In genomic region chr12:7777220-7778055, GRCm38 (mm10) we compare ENCODE assay signal across 9 mouse cellular contexts.
DNase-seq lines count a peak whose midpoint lies in the region; ATAC-seq and TF ChIP-seq lines count a peak whose summit lies in the region.
"Had no signal": no experiment of that assay in that cellular context is flagged by ENCODE, and none has a peak within 500 bp of the region (broad histone marks: within the 10 kb centered on the region; RNA-seq: fewer than 3 reads in every experiment).

No protein-coding gene starts in this region.

- no peak for TF ChIP-seq EP300 in liver, embryonic 14.5 days (IDR thresholded peaks at IDR 0.05; ENCODE audit: low read depth)

- WGBS in heart, embryonic 14.5 days, result 52% methylated on average over 10 of the region's 10 CpGs
- 41% methylated on average over 10 of the region's 10 CpGs for WGBS in liver, embryonic 14.5 days (ENCODE audit: insufficient replicate concordance)

- H3K27me3 ChIP-seq in heart, embryonic 14.5 days (ENCODE audit: control insufficient read depth, insufficient read depth, low read length), result no peaks in the 10 kb centered on the region
- H3K27me3 ChIP-seq in liver, embryonic 14.5 days (ENCODE audit: control insufficient read depth, insufficient read depth, low read length), result no peaks in the 10 kb centered on the region
- H3K27me3 ChIP-seq: embryonic facial prominence, embryonic 12.5 days had no signal

- H3K9me3 ChIP-seq in heart, embryonic 14.5 days (ENCODE audit: control insufficient read depth, low read length), result no peaks in the 10 kb centered on the region
- no peaks in the 10 kb centered on the region for H3K9me3 ChIP-seq in liver, embryonic 14.5 days (ENCODE audit: control insufficient read depth, low read length)
- H3K9me3 ChIP-seq: embryonic facial prominence, embryonic 12.5 days had no signal

- ATAC-seq in heart, embryonic 14.5 days (ENCODE audit: insufficient number of reproducible peaks, insufficient read depth, low FRiP score, low read depth), result no peak
- no peak for ATAC-seq in liver, embryonic 14.5 days (ENCODE audit: insufficient read depth)
- no peak for ATAC-seq in megakaryocyte, adult 5-6 weeks (ENCODE audit: poor library complexity, severe bottlenecking)

- peak; percentile 57 for TF ChIP-seq CTCF in liver, embryonic 14.5 days (IDR thresholded peaks at IDR 0.05; ENCODE audit: low read depth)

- H3K4me2 ChIP-seq in heart, embryonic 14.5 days (ENCODE audit: low read length), result peak overlapping the region; percentile 37; the same call in 1 of the 2 replicates
- H3K4me2 ChIP-seq in liver, embryonic 14.5 days (ENCODE audit: low read depth), result no peak overlapping the region
- H3K4me2 ChIP-seq: embryonic facial prominence, embryonic 12.5 days had no signal

- H3K4me1 ChIP-seq in heart, embryonic 14.5 days (ENCODE audit: control insufficient read depth in 2 of 2, insufficient read depth in 2 of 2, low read length in 2 of 2), result 0 out of 4 replicates have a peak, but pooled peaks cover 0 to 2% of the 10 kb centered on the region in 2 experiments
- no peaks in the 10 kb centered on the region for H3K4me1 ChIP-seq in liver, embryonic 14.5 days (replicated peaks; ENCODE audit: control insufficient read depth in 2 of 2, insufficient read depth in 2 of 2, low read length in 1 of 2)

- no peaks in the 10 kb centered on the region for H3K36me3 ChIP-seq in heart, embryonic 14.5 days (ENCODE audit: control insufficient read depth, insufficient read depth, low read length)
- H3K36me3 ChIP-seq in liver, embryonic 14.5 days (replicated peaks; ENCODE audit: control insufficient read depth, insufficient read depth, low read depth), result no peaks in the 10 kb centered on the region
- H3K36me3 ChIP-seq: embryonic facial prominence, embryonic 12.5 days had no signal

- H3K27ac ChIP-seq in heart, embryonic 14.5 days (replicated peaks in 1 of 2; ENCODE audit: control insufficient read depth in 1 of 2, insufficient read depth in 1 of 2, low read depth in 2 of 2, low read length in 2 of 2), result no peak overlapping the region
- no peak overlapping the region for H3K27ac ChIP-seq in liver, embryonic 14.5 days
- H3K27ac ChIP-seq: embryonic facial prominence, embryonic 12.5 days had no signal

- no peak overlapping the region for H3K9ac ChIP-seq in heart, embryonic 14.5 days (ENCODE audit: low read length)
- no peak overlapping the region for H3K9ac ChIP-seq in liver, embryonic 14.5 days (replicated peaks)
- H3K9ac ChIP-seq: embryonic facial prominence, embryonic 12.5 days had no signal

- DNase-seq in 3134 (ENCODE audit: extremely low read depth, insufficient read length, low spot score) (peak; percentile 14), NIH3T3 (ENCODE audit: low read depth) (peak; percentile 83)
- peak; percentile 92 for DNase-seq in embryo, embryonic 10.5 days (ENCODE audit: low spot score)
- peak; percentile 60 for DNase-seq in kidney, postnatal 10 days
- DNase-seq in liver, embryonic 14.5 days (ENCODE audit: low read depth in 3 of 3, low spot score in 3 of 3), result peak; percentile 0 to 9 (median 2)
- peak; percentile 71 for DNase-seq in retina, adult 2 months (ENCODE audit: low read depth, low spot score)

- H3K4me3 ChIP-seq in heart, embryonic 14.5 days (ENCODE audit: control insufficient read depth in 1 of 2, insufficient read depth in 1 of 2, low read depth in 1 of 2, low read length in 2 of 2), result no peak overlapping the region
- no peak overlapping the region for H3K4me3 ChIP-seq in liver, embryonic 14.5 days (ENCODE audit: insufficient read depth in 1 of 2, low read depth in 2 of 2, low read length in 2 of 2)
- H3K4me3 ChIP-seq: embryonic facial prominence, embryonic 12.5 days had no signal

Comparison
In these comparisons a context has a peak if more than half of its experiments do, and no peak if none do; other contexts are left out.
1. DNase-seq: peak in every context shown above with its lines; median percentile 92 in embryo, embryonic 10.5 days; 83 in NIH3T3; 71 in retina, adult 2 months; 60 in kidney, postnatal 10 days; 14 in 3134; 2 in liver, embryonic 14.5 days.